Mouse (Mus musculus) urinary bladder, postnatal 36 days (tissue): ENCODE data around the gene Dedd2.

Experiments
- DNase-seq, 2 experiments: peaks; one replicate each; pipeline ENCODE4 v3.0.0; 2022; ENCODE audit warnings: low spot score in 2 of 2, mixed read lengths in 1 of 2

The Dedd2 gene

GRCm38 (mm10) chr7:25219416-25219750, 1.0 kb downstream of the Dedd2 start:
- no peak for DNase-seq

DNA sequence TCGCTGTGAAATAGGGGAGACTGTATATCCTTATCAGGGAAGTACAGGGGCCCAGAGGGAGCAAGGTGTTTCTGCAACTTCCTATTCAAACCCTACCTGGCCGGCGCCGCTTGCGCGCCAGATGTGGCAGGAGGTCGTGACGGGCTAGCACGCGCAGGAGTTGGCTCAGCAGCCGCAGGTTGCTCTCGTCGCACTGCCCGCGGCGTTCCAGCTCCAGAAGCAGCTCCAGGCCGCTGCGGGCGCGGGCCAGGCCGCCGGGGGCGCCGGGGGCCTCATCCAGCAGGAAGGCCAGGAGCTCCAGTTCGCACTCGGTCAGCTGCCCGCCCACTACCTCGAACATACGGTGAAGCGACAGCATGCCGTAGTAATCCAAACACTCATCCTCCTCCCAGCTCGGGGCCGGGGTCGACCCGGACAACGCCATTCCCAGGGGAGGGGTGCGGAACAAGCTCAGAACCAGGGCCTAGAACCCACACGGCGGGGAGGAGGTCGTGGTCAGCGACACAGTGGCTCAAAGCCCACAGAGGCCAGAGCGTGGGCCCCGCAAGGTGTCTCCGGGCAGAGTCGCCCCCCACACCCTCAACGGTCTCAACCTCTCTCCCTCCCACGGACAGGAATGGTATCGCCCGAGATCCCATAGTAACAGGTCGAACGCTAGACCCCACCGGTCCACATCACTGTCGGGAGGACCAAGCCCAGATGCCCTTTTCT, 1.6 kb downstream of the Dedd2 start:
- peak in 1 of 2 experiments; percentile 28 for DNase-seq

- no peak for DNase-seq
These were observed 2.6 kb downstream of the Dedd2 start for GRCm38 (mm10) chr7:25217653-25218395.

DNA sequence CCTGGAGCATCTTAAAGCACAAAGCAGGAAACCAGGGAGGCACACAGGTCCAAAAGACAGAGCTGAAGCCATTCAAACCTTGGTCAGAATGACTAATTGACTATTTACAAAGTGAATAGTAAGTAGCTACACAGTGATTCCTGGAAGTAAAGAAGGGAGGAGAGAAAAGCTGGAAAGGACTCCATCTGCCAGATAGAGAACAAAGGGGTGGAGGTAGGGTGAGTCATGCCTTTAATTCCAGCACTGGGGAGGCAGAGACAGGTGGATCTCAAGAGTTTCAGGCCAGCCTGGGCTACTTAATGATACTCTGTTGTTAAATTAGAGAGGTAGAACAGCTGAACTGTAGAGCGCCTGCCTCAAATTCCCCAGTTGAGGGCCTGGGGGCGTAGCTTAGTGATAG, 6.2 kb downstream of the Dedd2 start:
- no peak for DNase-seq

- no peak for DNase-seq
These were observed 7.3 kb downstream of the Dedd2 start for GRCm38 (mm10) chr7:25213099-25213498.

DNA sequence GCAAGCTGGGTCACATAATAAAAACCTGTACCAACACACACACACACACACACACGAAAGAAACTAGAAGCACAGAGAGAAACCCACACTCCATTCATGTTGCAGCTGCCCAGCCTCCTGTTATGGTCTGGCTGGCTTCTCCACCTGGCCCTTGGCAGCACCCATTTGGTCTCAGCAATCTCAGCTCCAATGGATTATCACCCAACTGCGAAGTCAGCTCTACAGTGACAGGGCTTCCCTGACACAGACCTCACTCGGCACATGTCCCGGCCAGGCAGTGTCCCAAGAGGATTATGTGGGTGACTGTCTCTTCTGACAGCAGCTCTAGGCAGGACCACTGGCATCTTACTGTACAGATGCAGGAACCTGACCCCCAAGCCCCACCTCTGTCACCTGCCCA, 9.9 kb downstream of the Dedd2 start:
- DNase-seq = no peak

GRCm38 (mm10) chr7:25209161-25209622, 11.2 kb downstream of the Dedd2 start:
- peak in 1 of 2 experiments; percentile 41 for DNase-seq

DNA sequence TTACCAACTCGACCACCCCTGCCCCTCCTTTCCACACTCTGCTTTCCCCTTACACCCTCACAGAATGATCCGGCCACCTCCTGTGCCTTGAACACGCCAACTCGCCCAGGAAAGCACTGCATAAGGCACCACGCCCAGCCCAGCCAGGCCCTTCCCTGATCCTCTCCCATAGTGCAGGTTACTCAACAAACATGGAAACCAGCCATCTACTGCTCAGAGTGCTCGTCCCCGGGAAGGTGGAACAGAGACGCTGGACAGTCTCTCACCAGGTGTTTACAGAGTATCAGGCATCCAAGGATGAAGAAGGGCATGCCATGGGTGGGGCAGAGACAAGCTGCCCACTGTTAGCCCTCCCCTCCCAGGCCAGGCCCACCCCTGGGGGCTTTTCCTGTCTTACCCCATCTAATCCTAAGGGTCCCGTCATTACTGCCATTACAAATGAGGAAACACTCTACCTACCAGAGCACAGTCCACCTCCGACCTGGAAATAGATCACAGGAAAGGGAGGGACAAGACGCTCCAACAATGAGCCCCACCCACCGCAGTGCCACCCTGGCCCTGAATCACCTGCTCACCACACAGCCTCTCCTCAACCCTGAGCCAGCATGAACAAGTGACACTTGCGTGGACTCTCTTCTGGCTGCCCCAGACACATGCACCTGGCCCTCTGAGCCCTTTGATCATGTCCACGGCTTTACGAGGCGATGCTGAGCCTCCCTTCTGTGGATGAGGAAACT, 14.2 kb downstream of the Dedd2 start:
- DNase-seq = no peak

DNA sequence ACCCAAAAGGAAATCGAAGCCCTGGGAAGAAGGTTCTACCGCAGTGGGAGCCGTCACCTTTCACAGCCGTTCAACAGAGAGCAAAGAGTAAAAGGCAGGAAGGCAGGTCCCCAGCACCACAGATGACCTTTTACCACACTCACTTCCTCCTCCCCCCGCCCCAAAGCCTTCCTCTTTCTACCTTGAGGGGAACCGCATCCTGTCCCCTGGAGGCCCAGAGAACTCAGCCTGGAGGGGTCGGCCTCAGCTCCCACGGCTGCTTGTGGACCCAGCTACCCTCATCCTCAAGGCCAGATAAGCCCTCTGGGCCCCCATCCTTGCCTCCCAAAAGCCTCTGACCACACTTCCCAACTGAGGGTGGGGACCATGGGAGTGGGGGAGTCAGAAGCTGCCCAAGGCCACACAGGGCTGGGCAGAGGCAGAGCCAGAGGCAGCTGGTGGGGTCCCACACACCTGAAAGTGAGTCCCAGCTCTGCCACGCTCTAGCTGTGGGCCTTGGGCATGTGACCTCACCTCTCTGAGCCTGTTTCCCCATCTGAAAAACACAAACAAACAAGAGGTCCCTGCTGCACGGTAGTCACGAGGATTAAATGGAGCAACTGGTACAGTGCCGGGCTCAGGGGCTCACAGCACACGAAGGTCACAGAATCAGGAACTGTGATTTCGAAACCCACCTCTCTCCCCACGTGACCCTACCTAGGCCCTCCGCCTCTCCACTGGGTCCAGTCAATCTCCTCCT, 14.9 kb downstream of the Dedd2 start:
- DNase-seq = no peak

DNA sequence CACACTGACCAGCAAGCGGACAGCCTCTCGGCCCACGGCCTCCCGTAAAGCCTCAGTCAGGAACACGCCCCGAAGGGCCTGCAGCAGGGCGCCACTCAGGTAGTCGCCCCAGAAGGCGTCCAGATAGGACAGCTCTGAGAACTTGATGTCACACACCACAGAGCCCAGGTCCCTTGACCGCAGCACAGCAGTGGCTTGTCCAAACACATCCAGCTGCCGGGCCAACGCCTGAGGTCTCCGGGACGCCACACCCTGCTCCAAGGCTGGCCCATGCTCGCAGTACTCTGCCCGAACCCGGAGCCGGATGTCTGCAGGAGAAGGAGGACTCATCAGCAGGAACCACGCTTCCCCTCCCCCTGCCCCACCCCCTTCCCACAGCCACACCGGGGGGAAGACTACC, 16.8 kb downstream of the Dedd2 start:
- DNase-seq = peak; percentile 54 to 67

DNA sequence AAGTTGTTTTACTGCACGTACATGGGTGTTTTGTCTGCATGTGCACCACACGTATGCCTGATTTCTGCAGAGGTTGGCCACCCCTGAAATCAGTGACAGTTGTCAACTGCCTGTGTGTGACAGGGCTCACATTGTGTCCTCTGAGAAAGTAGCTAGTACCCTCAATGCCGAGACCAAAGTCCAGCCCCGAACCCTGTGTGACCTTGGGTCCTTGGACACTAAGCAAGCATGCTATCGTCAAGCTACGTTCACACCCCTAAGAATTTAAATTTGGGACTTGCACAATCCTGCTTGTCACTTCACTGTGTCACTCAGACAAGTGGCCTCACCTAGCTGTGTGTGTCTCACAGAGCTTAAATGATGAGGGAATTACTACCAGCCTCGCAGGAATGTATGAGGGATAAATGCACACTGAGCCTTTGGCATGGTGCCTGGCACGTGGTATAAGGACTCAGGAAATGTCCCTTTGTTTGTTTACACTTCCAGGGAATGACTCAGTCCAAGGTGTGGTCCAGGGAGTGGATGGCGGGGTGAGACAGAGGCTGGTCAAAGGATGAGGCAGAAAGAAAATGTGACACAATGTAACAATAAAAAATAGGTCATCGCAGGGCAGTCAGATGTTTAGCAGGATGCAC, 22.9 kb downstream of the Dedd2 start:
- peak; percentile 51 to 58 for DNase-seq

GRCm38 (mm10) chr7:25196107-25196506, 24.3 kb downstream of the Dedd2 start:
- DNase-seq = no peak

- DNase-seq = no peak
These were observed 25.3 kb downstream of the Dedd2 start for GRCm38 (mm10) chr7:25195148-25195547.

- DNase-seq = no peak
These were observed 28.3 kb downstream of the Dedd2 start for GRCm38 (mm10) chr7:25192110-25192509.

DNA sequence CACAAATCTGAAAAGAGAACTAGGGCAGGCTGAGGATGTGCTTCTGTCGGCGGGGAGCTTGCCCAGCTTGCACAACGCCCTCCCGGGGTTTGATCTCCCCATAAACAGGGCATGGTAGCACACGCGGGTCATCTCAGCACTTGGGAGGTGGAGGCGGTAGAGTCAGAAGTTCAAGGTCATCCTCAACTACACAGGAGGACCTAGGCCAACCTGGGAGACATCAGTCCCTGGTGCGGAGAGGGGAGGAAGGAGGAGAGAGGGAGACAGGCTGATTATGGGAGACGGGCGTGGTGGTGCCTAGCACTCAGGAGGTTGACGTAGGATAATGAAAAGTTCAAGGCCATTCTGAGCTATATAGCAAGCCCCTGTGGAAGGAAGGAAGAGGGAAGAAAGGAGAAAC, 29.6 kb downstream of the Dedd2 start:
- DNase-seq = no peak

GRCm38 (mm10) chr7:25187662-25188650, 32.5 kb downstream of the Dedd2 start:
- DNase-seq = peak; percentile 73 to 87

- no peak for DNase-seq
These were observed 36.3 kb downstream of the Dedd2 start for GRCm38 (mm10) chr7:25184091-25184490.

DNA sequence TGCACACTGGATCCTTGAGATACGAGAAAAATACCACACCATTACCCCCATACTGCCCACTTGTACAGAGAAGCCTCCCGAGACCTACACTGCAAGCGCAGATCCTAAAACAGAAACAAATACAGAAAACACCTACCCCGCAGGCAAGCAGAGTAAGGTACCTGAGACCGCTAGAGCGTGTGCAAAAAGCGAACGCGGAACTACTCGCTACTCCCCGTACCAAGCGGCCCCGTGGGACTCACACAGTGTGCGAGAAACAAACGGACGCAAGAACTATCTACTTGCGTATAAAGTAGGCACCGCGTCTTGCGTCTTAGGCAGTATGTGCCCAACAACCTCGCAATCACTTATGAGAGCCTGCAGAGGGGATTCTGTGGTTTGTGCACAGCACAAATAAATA, 38.6 kb downstream of the Dedd2 start:
- DNase-seq = no peak

- DNase-seq = peak in 1 of 2 experiments; percentile 13
These were observed 39.1 kb downstream of the Dedd2 start for GRCm38 (mm10) chr7:25181331-25181790.

GRCm38 (mm10) chr7:25180512-25180911, 39.9 kb downstream of the Dedd2 start:
- no peak for DNase-seq
